Mouse (Mus musculus) C2C12 (cell line): ENCODE data around the gene Etv6.

Experiments used
- CTCF ChIP-seq: IDR thresholded peaks from one replicate; pipeline ENCODE4 v1.5.1; 2011; ENCODE audit not compliant: control insufficient read depth, insufficient read depth, insufficient read length
- MAX ChIP-seq: IDR thresholded peaks from one replicate; pipeline ENCODE4 v1.6.1; 2011; ENCODE audit warnings: mild to moderate bottlenecking, control low read depth

DNA sequence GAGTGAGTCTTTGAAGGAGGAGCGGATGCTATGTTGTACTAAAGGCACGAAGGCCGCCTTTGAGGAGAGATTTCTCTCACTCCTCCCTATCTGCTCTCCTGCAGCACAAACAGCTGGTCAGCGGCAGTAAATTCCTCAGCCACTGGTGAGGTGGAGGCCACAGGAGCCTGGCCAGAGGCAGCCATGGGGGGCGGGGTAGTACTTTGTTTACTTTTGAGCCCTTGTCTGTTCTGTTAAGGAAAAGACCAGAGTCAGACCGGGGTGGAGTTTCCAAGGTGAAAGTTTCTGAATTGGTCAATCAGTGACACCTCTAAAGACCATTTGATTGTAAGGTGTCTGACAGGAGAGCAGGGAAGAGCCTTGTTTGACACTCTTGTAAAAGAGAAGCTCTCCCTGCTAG is 3.4 kb downstream of the Etv6 start:
- TF ChIP-seq CTCF (no peak), MAX (no peak)
